Mouse (Mus musculus): ENCODE data around the gene Cdca3.
"Not testable (repeated sequence)": the region's sequence is repeated elsewhere in the genome, so short reads cannot be mapped to it uniquely, and the experiment has no call there.

DNA sequence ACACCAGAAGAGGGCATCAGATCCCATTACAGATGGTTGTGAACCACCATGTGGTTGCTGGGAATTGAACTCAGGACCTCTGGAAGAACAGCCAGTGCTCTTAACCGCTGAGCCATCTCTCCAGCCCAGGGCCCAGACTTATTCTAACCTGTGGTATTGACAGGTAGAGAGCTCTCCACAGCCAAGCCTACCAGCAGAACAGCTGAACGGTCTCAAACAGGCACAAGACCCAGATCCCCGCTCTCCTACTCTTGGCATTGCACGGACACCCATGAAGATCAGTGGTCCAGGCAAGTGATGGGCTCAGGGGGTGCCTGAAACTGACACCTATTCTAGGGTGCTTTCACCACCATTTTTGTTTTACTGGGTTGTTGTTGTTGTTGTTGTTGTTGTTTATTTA is 1.9 kb downstream of the Cdca3 start:
- not testable (repeated sequence) for TF ChIP-seq EP300, CTCF (IDR thresholded peaks at IDR 0.05)
